Comparison of ENCODE assay signal across 8 mouse cellular contexts in the genomic region with DNA sequence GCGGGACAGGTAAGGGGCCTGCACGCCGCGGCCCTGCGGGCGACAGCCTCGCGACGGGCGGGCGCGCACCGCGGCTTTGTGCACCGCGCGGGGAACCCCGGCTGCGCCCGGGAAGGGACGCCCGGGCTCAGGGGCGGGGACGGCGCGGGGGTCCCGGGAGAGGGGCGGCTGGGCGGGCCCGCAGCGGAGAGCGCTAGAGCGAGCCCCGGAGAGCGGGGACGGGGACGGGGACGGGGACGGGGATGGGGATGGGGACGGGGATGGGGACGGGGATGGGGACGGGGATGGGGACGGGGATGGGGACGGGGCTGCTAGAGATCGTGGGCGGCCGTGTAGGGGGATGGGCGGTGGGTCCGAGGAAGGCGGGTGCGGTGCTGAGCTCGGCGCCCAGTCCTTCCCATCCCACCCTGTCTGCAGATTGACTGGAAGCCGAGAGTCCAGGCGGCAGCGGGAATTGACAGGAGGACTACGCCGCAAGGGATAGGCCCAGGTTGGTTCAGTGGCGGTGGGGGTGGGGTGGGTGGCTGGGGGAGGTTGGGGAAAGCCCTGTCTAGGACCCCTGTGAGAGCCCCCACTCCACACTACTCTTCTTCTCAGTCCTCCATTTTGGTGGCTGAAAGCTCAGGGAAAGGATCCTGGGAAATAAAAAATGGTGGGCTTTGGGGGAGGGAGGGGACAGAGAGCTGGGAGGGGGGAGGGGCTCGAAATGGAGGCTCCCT. TPM values are rescaled to one million over a fixed set of nuclear protein-coding genes. Genes with fewer than 3 reads are reported as not detected.
A peak's percentile ranks its signal among the peaks of the same experiment; 100 is the strongest.
DNase-seq lines count a peak whose midpoint lies in the region; ATAC-seq and TF ChIP-seq lines count a peak whose summit lies in the region.
"Not testable (repeated sequence)": the region's sequence is repeated elsewhere in the genome, so short reads cannot be mapped to it uniquely, and the experiment has no call there.
"Had no signal": no experiment of that assay in that cellular context is flagged by ENCODE, and none has a peak within 500 bp of the region (broad histone marks: within the 10 kb centered on the region; RNA-seq: fewer than 3 reads in every experiment).

No protein-coding gene starts in this region.

- not testable (repeated sequence) for H3K4me1 ChIP-seq in hindbrain, postnatal 0 days (ENCODE audit: insufficient read depth, low read length); limb, embryonic 12.5 days (replicated peaks)

- ATAC-seq in hindbrain, postnatal 0 days, result peak; percentile 77
- peak; percentile 68 for ATAC-seq in limb, embryonic 12.5 days (ENCODE audit: insufficient number of reproducible peaks, insufficient read depth, low FRiP score, low TSS enrichment, low read depth)

- H3K36me3 ChIP-seq in hindbrain, postnatal 0 days (ENCODE audit: insufficient read depth, low read length); limb, embryonic 12.5 days: not testable (repeated sequence)

- H3K27me3 ChIP-seq in hindbrain, postnatal 0 days (ENCODE audit: insufficient read depth, low read length); limb, embryonic 12.5 days: not testable (repeated sequence)

- peak overlapping the region; percentile 39 for H3K4me3 ChIP-seq in hindbrain, postnatal 0 days (ENCODE audit: low read length)
- peak overlapping the region; percentile 44 for H3K4me3 ChIP-seq in limb, embryonic 12.5 days (replicated peaks)

- H3K27ac ChIP-seq in hindbrain, postnatal 0 days, result peak overlapping the region; percentile 75
- H3K27ac ChIP-seq in limb, embryonic 12.5 days, result 0 out of 2 replicates have a peak overlapping the region, but pooled peaks have one; percentile 12

- DNase-seq in ZHBTc4 (ENCODE audit: low read depth, low spot score), result peak; percentile 71
- peak; percentile 66 for DNase-seq in embryo, embryonic 10.5 days (ENCODE audit: low spot score)
- DNase-seq in forelimb bud, embryonic 11.5 days (ENCODE audit: low read depth, low spot score), result peak; percentile 44
- DNase-seq in hindbrain, postnatal 0 days (ENCODE audit: low spot score), result peak; percentile 65
- peak; percentile 41 for DNase-seq in mesoderm, embryonic 11.5 days (ENCODE audit: low read depth, low spot score)
- DNase-seq in retina, postnatal 7 days (ENCODE audit: low read depth, low spot score), result peak; percentile 14

- not testable (repeated sequence) for TF ChIP-seq CTCF in hindbrain, postnatal 0 days (IDR thresholded peaks at IDR 0.05; ENCODE audit: low read depth)

- 32% methylated on average over 14 of the region's 60 CpGs for WGBS in hindbrain, postnatal 0 days
- WGBS in limb, embryonic 12.5 days, result 36% methylated on average over 14 of the region's 60 CpGs

- H3K9ac ChIP-seq in hindbrain, postnatal 0 days (replicated peaks; ENCODE audit: low read length), result peak overlapping the region; percentile 52
- H3K9ac ChIP-seq in limb, embryonic 12.5 days (replicated peaks), result peak overlapping the region; percentile 57; the same call in 1 of the 2 replicates

- not testable (repeated sequence) for H3K9me3 ChIP-seq in hindbrain, postnatal 0 days (ENCODE audit: low read length); limb, embryonic 12.5 days

- H3K4me2 ChIP-seq in hindbrain, postnatal 0 days (ENCODE audit: low read depth, low read length), result peak overlapping the region; percentile 55
- peak overlapping the region; percentile 48 for H3K4me2 ChIP-seq in limb, embryonic 12.5 days

RNA-seq across cellular contexts. Expression of gene Bex3, which starts 0.5 kb away (rescaled TPM):
- total RNA-seq in hindbrain, postnatal 0 days (2014; rRNA removed), result 263 and 314 TPM in 2 replicates
- 900 and 904 TPM in 2 replicates for polyA plus RNA-seq in hindbrain, postnatal 0 days (2015; fragmentation: Nextera tagmentation; extraction: Ambion mirVana)
- 559 and 577 TPM in 2 replicates for polyA plus RNA-seq in limb, embryonic 12.5 days (2016; fragmentation: Nextera tagmentation; extraction: Ambion mirVana)

RNA-seq across cellular contexts. Expression of gene Tceal9, which starts 25.7 kb away (rescaled TPM):
- total RNA-seq in hindbrain, postnatal 0 days (2014; rRNA removed), result 89.2 and 100 TPM in 2 replicates
- polyA plus RNA-seq in hindbrain, postnatal 0 days (2015; fragmentation: Nextera tagmentation; extraction: Ambion mirVana), result 257 and 262 TPM in 2 replicates
- polyA plus RNA-seq in limb, embryonic 12.5 days (2016; fragmentation: Nextera tagmentation; extraction: Ambion mirVana), result 680 and 686 TPM in 2 replicates

RNA-seq across cellular contexts. Expression of gene Bex1, which starts 55.2 kb away (rescaled TPM):
- 38.9 and 58.8 TPM in 2 replicates for total RNA-seq in hindbrain, postnatal 0 days (2014; rRNA removed)
- polyA plus RNA-seq in hindbrain, postnatal 0 days (2015; fragmentation: Nextera tagmentation; extraction: Ambion mirVana), result 272 and 279 TPM in 2 replicates
- polyA plus RNA-seq in limb, embryonic 12.5 days (2016; fragmentation: Nextera tagmentation; extraction: Ambion mirVana), result 91.8 and 92.3 TPM in 2 replicates

RNA-seq across cellular contexts. Expression of gene Tceal7, which starts 56.0 kb away (rescaled TPM):
- 0.86 and 2.4 TPM in 2 replicates for total RNA-seq in hindbrain, postnatal 0 days (2014; rRNA removed)
- polyA plus RNA-seq in hindbrain, postnatal 0 days (2015; fragmentation: Nextera tagmentation; extraction: Ambion mirVana), result 3.5 and 4.1 TPM in 2 replicates
- 10.1 and 12.7 TPM in 2 replicates for polyA plus RNA-seq in limb, embryonic 12.5 days (2016; fragmentation: Nextera tagmentation; extraction: Ambion mirVana)
- polyA plus RNA-seq: large intestine, adult 2 months had no signal

Comparison
In these comparisons a context has a peak if more than half of its experiments do, and no peak if none do; other contexts are left out.
1. Peak in every context shown above with its lines: DNase-seq, ATAC-seq, H3K4me3 ChIP-seq and H3K27ac ChIP-seq.
2. DNase-seq: peak in every context shown above with its lines; median percentile 71 in ZHBTc4; 66 in embryo, embryonic 10.5 days; 65 in hindbrain, postnatal 0 days; 44 in forelimb bud, embryonic 11.5 days; 41 in mesoderm, embryonic 11.5 days; 14 in retina, postnatal 7 days.